Mouse (Mus musculus) CH12.LX (cell line): ENCODE measurements around the gene Srsf5. TPM values are rescaled to one million over a fixed set of nuclear protein-coding genes. Genes with fewer than 3 reads are reported as not detected.

ENCODE experiments used
- DNase-seq: peaks from one replicate; pipeline ENCODE4 v3.0.0-alpha.2; 2013; ENCODE audit errors: extremely low read depth
- H3K27ac ChIP-seq: 2 replicates; pipeline ENCODE4 v1.5.1; 2012; ENCODE audit warnings: low read depth, mild to moderate bottlenecking, control low read depth, moderate library complexity; ENCODE audit not compliant: insufficient read depth
- H3K27me3 ChIP-seq: replicated peaks from 2 replicates; pipeline ENCODE3; 2012; ENCODE audit warnings: inconsistent platforms
- H3K36me3 ChIP-seq, 2 experiments: replicated peaks in 1 of 2; 2 replicates each; pipeline versions ENCODE3 to v1.6.1; 2012; ENCODE audit warnings: inconsistent platforms in 1 of 2, low read length in 1 of 2, mild to moderate bottlenecking in 1 of 2, mixed read lengths in 1 of 2, moderate library complexity in 1 of 2; ENCODE audit not compliant: control insufficient read depth in 1 of 2, insufficient read depth in 1 of 2
- H3K4me1 ChIP-seq, 2 experiments: 2 replicates each; pipeline ENCODE4 v1.6.1; 2012; ENCODE audit warnings: inconsistent platforms in 1 of 2, moderate library complexity in 1 of 2; ENCODE audit not compliant: insufficient read depth in 2 of 2, control insufficient read depth in 1 of 2
- H3K4me2 ChIP-seq: 2 replicates; pipeline ENCODE4 v1.6.1; 2012; ENCODE audit warnings: low read depth, mild to moderate bottlenecking, control low read depth; ENCODE audit not compliant: poor library complexity, insufficient read depth, severe bottlenecking
- H3K4me3 ChIP-seq, 3 experiments: fragments of 150-350 bp in 1 of 3; sonication (generic) in 1 of 3; replicated peaks in 1 of 3; 2 replicates each; pipeline versions ENCODE3 to v1.5.1; 2011 to 2012; ENCODE audit warnings: low read depth in 2 of 3, low read length in 2 of 3, mild to moderate bottlenecking in 2 of 3, moderate library complexity in 2 of 3, control low read depth in 1 of 3, improper control_type of control experiment in 1 of 3, inconsistent platforms in 1 of 3, mixed read lengths in 1 of 3; ENCODE audit not compliant: poor library complexity in 1 of 3
- H3K79me2 ChIP-seq: replicated peaks from 2 replicates; pipeline ENCODE4 v1.6.1; 2012; ENCODE audit warnings: mild to moderate bottlenecking, moderate library complexity; ENCODE audit not compliant: control insufficient read depth, poor library complexity, insufficient read depth, severe bottlenecking; ENCODE audit errors: extremely low read depth
- H3K9ac ChIP-seq: 2 replicates; pipeline ENCODE4 v1.6.1; 2012; ENCODE audit warnings: low read depth, mild to moderate bottlenecking, control low read depth, moderate library complexity; ENCODE audit not compliant: insufficient read depth
- H3K9me3 ChIP-seq: replicated peaks from 2 replicates; pipeline ENCODE3; 2012; ENCODE audit warnings: low read length, inconsistent platforms, mixed read lengths
- BHLHE40 ChIP-seq: IDR thresholded peaks from 2 replicates; pipeline ENCODE4 v1.6.1; 2011; ENCODE audit warnings: mild to moderate bottlenecking, low read depth, low read length, improper control_type of control experiment
- CHD1 ChIP-seq: IDR thresholded peaks from 2 replicates; pipeline ENCODE4 v1.6.1; 2012; ENCODE audit warnings: low read depth, low read length, improper control_type of control experiment, inconsistent platforms
- CHD2 ChIP-seq: IDR thresholded peaks from 2 replicates; pipeline ENCODE4 v1.6.1; 2011; ENCODE audit warnings: low read length, improper control_type of control experiment
- ETS1 ChIP-seq: conservative IDR thresholded peaks from 2 replicates; pipeline ENCODE4 v1.6.1; 2012; ENCODE audit warnings: low read depth, mild to moderate bottlenecking, inconsistent platforms, low read length, improper control_type of control experiment, moderate library complexity
- GABPA ChIP-seq: IDR thresholded peaks from 2 replicates; pipeline ENCODE4 v1.6.1; 2012; ENCODE audit warnings: low read depth, low read length, improper control_type of control experiment, inconsistent platforms; ENCODE audit not compliant: insufficient replicate concordance
- HCFC1 ChIP-seq: IDR thresholded peaks from 2 replicates; pipeline ENCODE4 v1.6.1; 2012; ENCODE audit warnings: low read depth, mild to moderate bottlenecking, inconsistent platforms, low read length, improper control_type of control experiment
- JUN ChIP-seq: IDR thresholded peaks from 2 replicates; pipeline ENCODE4 v1.6.1; 2011; ENCODE audit warnings: low read depth, mild to moderate bottlenecking, low read length, improper control_type of control experiment, moderate library complexity; ENCODE audit not compliant: insufficient read depth
- JUND ChIP-seq: conservative IDR thresholded peaks from 2 replicates; pipeline ENCODE4 v1.6.1; 2011; ENCODE audit warnings: low read depth, low read length, improper control_type of control experiment
- KAT2A ChIP-seq: IDR thresholded peaks from 2 replicates; pipeline ENCODE4 v1.6.1; 2012; ENCODE audit warnings: low read length, improper control_type of control experiment, inconsistent platforms; ENCODE audit not compliant: insufficient replicate concordance
- MAFK ChIP-seq: IDR thresholded peaks from 2 replicates; pipeline ENCODE4 v1.6.1; 2011; ENCODE audit warnings: low read length, improper control_type of control experiment; ENCODE audit not compliant: insufficient replicate concordance
- MAX ChIP-seq: IDR thresholded peaks from 2 replicates; pipeline ENCODE4 v1.6.1; 2011; ENCODE audit warnings: low read length, improper control_type of control experiment
- MYC ChIP-seq: IDR thresholded peaks from 2 replicates; pipeline ENCODE4 v1.6.1; 2011; ENCODE audit warnings: low read depth, mild to moderate bottlenecking, improper control_type of control experiment, low read length
- NELFE ChIP-seq: IDR thresholded peaks from 2 replicates; pipeline ENCODE4 v1.6.1; 2011; ENCODE audit warnings: low read depth, low read length, improper control_type of control experiment
- NRF1 ChIP-seq: IDR thresholded peaks from 2 replicates; pipeline ENCODE4 v1.6.1; 2014; ENCODE audit warnings: low read depth, mild to moderate bottlenecking, inconsistent platforms, low read length, improper control_type of control experiment, moderate library complexity
- PAX5 ChIP-seq: IDR thresholded peaks from 2 replicates; pipeline ENCODE4 v1.6.1; 2012; ENCODE audit warnings: low read length, inconsistent platforms, mixed read lengths
- POLR2A ChIP-seq: IDR thresholded peaks from 2 replicates; pipeline ENCODE4 v1.6.1; 2011; ENCODE audit warnings: low read depth, mild to moderate bottlenecking, improper control_type of control experiment, low read length
- POLR2AphosphoS2 ChIP-seq: IDR thresholded peaks from 2 replicates; pipeline ENCODE4 v1.6.1; 2011; ENCODE audit warnings: low read depth, low read length, improper control_type of control experiment
- RAD21 ChIP-seq: IDR thresholded peaks from 2 replicates; pipeline ENCODE4 v1.6.1; 2011; ENCODE audit warnings: low read depth, mild to moderate bottlenecking, low read length, improper control_type of control experiment, moderate library complexity
- SIN3A ChIP-seq: IDR thresholded peaks from 2 replicates; pipeline ENCODE4 v1.6.1; 2012; ENCODE audit warnings: low read length, improper control_type of control experiment, inconsistent platforms
- SMC3 ChIP-seq: IDR thresholded peaks from 2 replicates; pipeline ENCODE4 v1.6.1; 2011; ENCODE audit warnings: low read depth, low read length, improper control_type of control experiment
- TBP ChIP-seq: conservative IDR thresholded peaks from 2 replicates; pipeline ENCODE4 v1.6.1; 2011; ENCODE audit warnings: low read depth, low read length, improper control_type of control experiment
- TCF12 ChIP-seq: IDR thresholded peaks from 2 replicates; pipeline ENCODE4 v1.6.1; 2014; ENCODE audit warnings: low read depth, mild to moderate bottlenecking, inconsistent platforms, low read length, improper control_type of control experiment
- USF1 ChIP-seq: IDR thresholded peaks from 2 replicates; pipeline ENCODE4 v1.6.1; 2014; ENCODE audit warnings: low read depth, mild to moderate bottlenecking, inconsistent platforms, low read length, improper control_type of control experiment
- USF2 ChIP-seq: conservative IDR thresholded peaks from 2 replicates; pipeline ENCODE4 v1.6.1; 2011; ENCODE audit warnings: low read depth, low read length, improper control_type of control experiment
- ZC3H11A ChIP-seq: IDR thresholded peaks from 2 replicates; pipeline ENCODE4 v1.6.1; 2012; ENCODE audit warnings: low read depth, mild to moderate bottlenecking, inconsistent platforms, low read length, improper control_type of control experiment
- ZKSCAN1 ChIP-seq: IDR thresholded peaks from 2 replicates; pipeline ENCODE4 v1.6.1; 2012; ENCODE audit warnings: low read depth, inconsistent platforms, low read length, improper control_type of control experiment, borderline replicate concordance
- ZNF384 ChIP-seq: IDR thresholded peaks from 2 replicates; pipeline ENCODE4 v1.6.1; 2012; ENCODE audit warnings: low read depth, low read length, improper control_type of control experiment, inconsistent platforms
- dilution Hi-C: fragments of 300-500 bp; cut with MboI; formaldehyde crosslinking; loops from 2 replicates; pipeline ENCODE4 v1.14.3; 2020; ENCODE audit warnings: low sequenced_read_pairs; ENCODE audit not compliant: extremely low pct_unique_long_range_greater_than_20kb, extremely low pct_ligation_motif_present
- in situ Hi-C: fragments of 300-500 bp; cut with MboI; formaldehyde crosslinking; loops from 3 replicates; pipeline ENCODE4 v1.14.3; 2019; ENCODE audit warnings: low sequenced_read_pairs, low pct_ligation_motif_present, low pct_unique_long_range_greater_than_20kb, mixed read lengths
- polyA plus RNA-seq: library from polyadenylated mRNA; unstranded; fragments of >175 nt; gene quantifications from 2 replicates; pipeline ENCODE4 v1.2.1, GENCODE M21; 2012; ENCODE audit warnings: low read depth; ENCODE audit not compliant: insufficient read length
- total RNA-seq, 2 experiments: library from RNA; depleted of rRNA; stranded (reverse); fragments of 300-350 nt in 1 of 2; fragments of >200 nt in 1 of 2; gene quantifications; 2 replicates each; pipeline ENCODE4 v1.2.3; 2012 to 2014

Srsf5 gene
- total and polyA plus RNA-seq, 3 experiments = 260 to 549 (median 459) TPM

DNA sequence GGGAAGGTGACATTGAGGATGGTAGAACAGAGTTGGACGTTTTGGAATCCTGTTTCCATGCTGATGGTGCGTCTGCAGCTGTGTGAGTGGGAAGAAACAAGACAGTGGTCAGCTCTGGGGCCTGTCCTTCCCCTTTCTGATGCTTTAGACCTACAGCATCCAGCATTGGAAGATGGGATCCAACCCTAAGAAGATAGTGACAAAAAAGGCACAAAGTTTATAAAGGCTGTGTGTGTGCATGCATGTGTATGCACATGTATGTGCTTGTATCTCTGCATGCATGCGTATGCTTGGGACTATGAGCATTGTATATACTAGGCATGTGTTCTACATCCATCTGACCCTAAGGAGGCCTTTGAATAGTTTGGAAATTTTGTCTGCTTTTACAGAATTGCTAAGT, 10.7 kb downstream of the Srsf5 start:
- Histone ChIP-seq H3K9ac (no peak overlapping the region), H3K9me3 (no peaks in the 10 kb centered on the region), H3K4me2 (no peak overlapping the region), H3K79me2 (peaks cover 25% of the 10 kb centered on the region), H3K4me1 (peaks cover 0 to 6% of the 10 kb centered on the region in 2 experiments; a peak in 1 of 4 replicates), H3K4me3 (no peak overlapping the region), H3K27ac (no peak overlapping the region), H3K36me3 (peaks cover 66 to 89% of the 10 kb centered on the region in 2 experiments), H3K27me3 (no peaks in the 10 kb centered on the region)
- DNase-seq = no peak
- dilution Hi-C loops = no loop called here
- TF ChIP-seq ZC3H11A (no peak), NELFE (no peak), ETS1 (no peak), RAD21 (no peak), HCFC1 (no peak), SIN3A (no peak), GABPA (no peak), MAFK (no peak)
- in situ Hi-C loops = no loop called here

- in situ Hi-C loops = no loop called here
- DNase-seq = no peak
- Histone ChIP-seq H3K79me2 (peaks cover 13% of the 10 kb centered on the region), H3K4me1 (no peaks in the 10 kb centered on the region), H3K4me3 (no peak overlapping the region), H3K27me3 (no peaks in the 10 kb centered on the region), H3K9me3 (no peaks in the 10 kb centered on the region), H3K4me2 (no peak overlapping the region), H3K36me3 (peaks cover 52 to 81% of the 10 kb centered on the region in 2 experiments), H3K9ac (no peak overlapping the region)
- dilution Hi-C loops = no loop called here
- TF ChIP-seq PAX5 (no peak), POLR2AphosphoS2 (peak; percentile 59), KAT2A (no peak), CHD2 (no peak)
- TF ChIP-seq, all 38 proteins: peak for 1
- H3K27ac ChIP-seq = no peak overlapping the region
These were observed 12.7 kb downstream of the Srsf5 start for GRCm38 (mm10) chr12:80957961-80958360.

DNA sequence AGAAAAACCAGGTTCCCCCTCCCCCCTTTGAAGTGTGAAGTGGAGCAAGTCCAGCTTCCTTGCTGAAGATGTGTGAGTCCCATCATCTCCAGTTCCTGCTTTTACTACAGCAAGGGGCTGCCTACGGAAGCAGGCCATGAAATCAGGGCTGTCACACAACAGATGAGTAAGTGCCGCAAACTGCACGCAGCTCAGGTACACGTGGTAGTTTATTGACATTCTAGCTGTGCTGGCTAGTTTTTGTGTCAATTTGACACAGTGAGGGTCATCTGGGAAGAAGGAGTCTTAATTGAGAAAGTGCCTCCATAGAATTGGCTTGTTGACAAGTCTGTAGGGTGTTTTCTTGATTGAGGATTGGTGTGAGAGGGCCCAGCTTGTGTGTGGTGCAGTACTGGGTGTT, 17.3 kb downstream of the Srsf5 start:
- no peaks in the 10 kb centered on the region for H3K4me1 ChIP-seq
- H3K36me3 ChIP-seq = peaks cover 13 to 41% of the 10 kb centered on the region in 2 experiments
- H3K27ac ChIP-seq = no peak overlapping the region
- H3K27me3 ChIP-seq = no peaks in the 10 kb centered on the region
- no peak overlapping the region for H3K4me2 ChIP-seq
- TF ChIP-seq SMC3 (no peak), ZKSCAN1 (no peak), POLR2AphosphoS2 (no peak), MYC (no peak), USF1 (no peak), JUN (no peak), MAX (no peak), CHD1 (no peak), RAD21 (no peak), POLR2A (no peak), ZNF384 (no peak), MAFK (no peak), JUND (no peak), TBP (no peak), NRF1 (no peak), USF2 (no peak), BHLHE40 (no peak), TCF12 (no peak)
- H3K9ac ChIP-seq = no peak overlapping the region
- in situ Hi-C loops = no loop called here
- no peaks in the 10 kb centered on the region for H3K79me2 ChIP-seq
- no peak for DNase-seq
- H3K4me3 ChIP-seq = no peak overlapping the region
- no peaks in the 10 kb centered on the region for H3K9me3 ChIP-seq
- dilution Hi-C loops = no loop called here
